Mouse (Mus musculus): ENCODE data around the gene Pigz. TPM values are rescaled to one million over a fixed set of nuclear protein-coding genes. Genes with fewer than 3 reads are reported as not detected.

Pigz gene
- polyA plus RNA-seq, 1 experiment from 2014 or later = 1.4 TPM

DNA sequence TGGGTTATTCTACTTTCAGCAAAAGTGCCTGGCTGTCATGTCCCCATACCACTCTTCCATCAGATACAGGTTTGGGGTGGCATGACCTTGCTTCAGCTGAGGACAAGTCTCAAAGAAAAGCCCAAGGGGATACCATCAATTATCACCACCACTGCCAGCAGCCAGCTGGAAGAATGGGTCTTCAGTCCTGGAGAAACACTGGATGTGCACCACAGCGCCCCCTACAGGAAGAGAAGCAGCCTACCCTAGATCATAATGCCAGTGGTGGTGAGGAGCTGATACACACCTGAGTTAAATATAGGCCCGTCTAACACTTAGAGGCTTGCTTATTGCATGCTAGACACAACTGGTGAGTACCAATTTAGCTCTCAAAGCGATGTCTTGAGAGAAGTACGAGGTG, 28.3 kb upstream of the Pigz start:
- no peaks in the 10 kb centered on the region for H3K36me3 ChIP-seq (ENCODE audit: control insufficient read depth, insufficient read depth)
- H3K4me3 ChIP-seq (ENCODE audit: low read length) = no peak overlapping the region
- no peaks in the 10 kb centered on the region; the same call in 1 of the 2 replicates for H3K9me3 ChIP-seq (replicated peaks; ENCODE audit: control insufficient read depth, low read length)
- H3K9ac ChIP-seq (ENCODE audit: low read length) = no peak overlapping the region
- no peak overlapping the region for H3K4me2 ChIP-seq (ENCODE audit: low read depth, low read length)
- peaks cover 14% of the 10 kb centered on the region for H3K4me1 ChIP-seq (ENCODE audit: control insufficient read depth, insufficient read depth, low read length)
- H3K27ac ChIP-seq (ENCODE audit: low read length) = no peak overlapping the region
- WGBS = 65% methylated on average over 4 of the region's 4 CpGs
- H3K27me3 ChIP-seq (ENCODE audit: control insufficient read depth, insufficient read depth, low read length) = no peaks in the 10 kb centered on the region
- no peak for ATAC-seq (replicated peaks; ENCODE audit: extremely low read depth, insufficient read depth, low FRiP score)

DNA sequence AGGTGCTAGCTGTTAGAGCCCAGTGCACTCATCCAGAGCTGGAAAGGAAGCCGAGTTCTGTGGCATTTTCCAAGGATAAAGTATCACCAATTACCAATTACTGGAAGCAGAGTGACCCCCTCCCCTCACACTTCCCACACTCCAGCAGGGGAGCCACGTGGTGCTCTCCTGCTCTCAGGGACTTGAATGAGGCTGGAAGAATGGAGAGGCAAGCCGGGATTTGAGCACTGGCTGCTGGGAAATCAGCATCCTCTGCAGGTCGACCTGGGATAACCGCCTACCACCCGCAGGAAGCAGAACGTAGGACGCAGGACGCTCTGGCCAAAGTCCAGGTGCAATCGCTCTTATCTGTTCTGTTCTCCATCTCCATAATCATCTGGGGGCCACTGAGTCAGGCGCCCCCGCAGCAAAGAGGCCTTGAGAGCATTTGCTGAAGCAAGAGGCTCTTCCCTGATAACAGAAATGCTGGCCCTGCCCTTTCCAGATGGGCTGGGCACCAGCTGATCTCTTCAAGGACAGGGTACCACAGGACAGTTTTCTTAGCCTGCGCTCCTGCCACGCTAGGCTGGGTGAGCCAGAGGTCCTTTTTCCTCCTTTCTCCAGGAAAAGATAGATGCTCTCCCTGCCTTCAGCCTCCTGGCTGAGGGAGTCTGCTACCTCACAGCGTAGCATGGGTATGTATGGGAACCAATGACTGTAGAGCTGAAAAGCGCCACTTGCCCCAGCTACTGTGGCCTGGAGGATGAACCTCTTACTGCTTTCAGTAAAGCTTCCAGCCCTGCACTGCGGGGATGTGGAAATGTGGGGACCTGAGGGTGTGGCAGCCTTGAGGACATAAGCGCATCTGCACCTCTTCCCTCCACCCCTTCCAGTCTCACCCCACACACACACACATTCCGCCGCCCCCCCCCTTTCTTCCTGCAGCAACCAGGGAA, 27.5 kb upstream of the Pigz start:
- no peak for ATAC-seq (replicated peaks; ENCODE audit: extremely low read depth, insufficient read depth, low FRiP score)
- Histone ChIP-seq H3K27me3 (ENCODE audit: control insufficient read depth, insufficient read depth, low read length) (no peaks in the 10 kb centered on the region), H3K4me2 (ENCODE audit: low read depth, low read length) (peak overlapping the region; percentile 72), H3K36me3 (ENCODE audit: control insufficient read depth, insufficient read depth) (no peaks in the 10 kb centered on the region), H3K4me3 (ENCODE audit: low read length) (peak overlapping the region; percentile 49), H3K9ac (ENCODE audit: low read length) (peak overlapping the region; percentile 54), H3K9me3 (replicated peaks; ENCODE audit: control insufficient read depth, low read length) (no peaks in the 10 kb centered on the region), H3K4me1 (ENCODE audit: control insufficient read depth, insufficient read depth, low read length) (peaks cover 14% of the 10 kb centered on the region), H3K27ac (ENCODE audit: low read length) (no peak overlapping the region)
- 27% methylated on average over 19 of the region's 20 CpGs for WGBS

DNA sequence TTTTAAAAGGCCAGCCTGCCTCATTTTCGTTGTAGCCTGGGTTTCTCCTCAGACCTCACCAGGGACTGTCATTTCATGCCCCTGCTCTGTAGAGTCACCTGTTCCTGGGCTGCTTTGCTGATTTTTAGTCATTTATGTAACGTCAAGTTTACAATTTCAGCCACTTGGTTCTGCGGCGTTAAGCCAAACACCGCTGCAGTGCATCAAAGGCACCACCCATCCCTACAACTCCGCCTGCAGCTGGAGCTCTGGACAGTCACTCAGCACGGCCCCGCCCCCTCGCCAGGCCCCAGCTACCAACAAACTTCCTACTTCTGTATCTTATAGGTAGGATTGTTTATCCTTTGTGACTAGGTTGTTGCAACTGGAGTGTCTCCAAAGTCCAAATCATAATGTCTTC, 26.8 kb upstream of the Pigz start:
- H3K4me3 ChIP-seq (ENCODE audit: low read length) = peak overlapping the region; percentile 49
- H3K36me3 ChIP-seq (ENCODE audit: control insufficient read depth, insufficient read depth) = no peaks in the 10 kb centered on the region
- no peak for ATAC-seq (replicated peaks; ENCODE audit: extremely low read depth, insufficient read depth, low FRiP score)
- H3K9me3 ChIP-seq (replicated peaks; ENCODE audit: control insufficient read depth, low read length) = no peaks in the 10 kb centered on the region
- H3K9ac ChIP-seq (ENCODE audit: low read length) = peak overlapping the region; percentile 54
- peaks cover 14% of the 10 kb centered on the region for H3K4me1 ChIP-seq (ENCODE audit: control insufficient read depth, insufficient read depth, low read length)
- peak overlapping the region; percentile 72 for H3K4me2 ChIP-seq (ENCODE audit: low read depth, low read length)
- no peak overlapping the region for H3K27ac ChIP-seq (ENCODE audit: low read length)
- no peaks in the 10 kb centered on the region for H3K27me3 ChIP-seq (ENCODE audit: control insufficient read depth, insufficient read depth, low read length)
- 12% methylated on average over 9 of the region's 9 CpGs for WGBS

DNA sequence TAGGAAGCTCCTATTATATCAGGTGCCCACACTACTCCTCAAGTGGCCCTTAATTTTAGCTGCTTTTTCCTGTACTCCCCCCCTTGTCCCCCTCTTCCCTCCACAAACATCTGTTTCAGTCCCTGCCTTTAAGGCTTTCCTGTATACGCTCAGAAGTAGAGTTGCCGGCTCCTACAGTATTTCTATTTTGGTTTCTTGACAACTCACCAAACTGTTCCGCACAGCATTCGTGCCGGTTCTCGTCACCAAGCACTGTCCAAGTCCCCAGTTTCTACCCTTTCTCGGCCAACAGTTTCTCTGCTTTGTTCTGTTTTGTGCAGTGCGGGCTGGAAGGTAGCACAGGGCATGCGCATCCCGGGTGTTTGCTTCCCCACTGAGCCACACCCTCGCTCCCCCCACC, 24.7 kb upstream of the Pigz start:
- H3K4me3 ChIP-seq (ENCODE audit: low read length) = 0 out of 2 replicates have a peak overlapping the region, but pooled peaks have one; percentile 0
- H3K4me1 ChIP-seq (ENCODE audit: control insufficient read depth, insufficient read depth, low read length) = peaks cover 14% of the 10 kb centered on the region
- H3K4me2 ChIP-seq (ENCODE audit: low read depth, low read length) = peak overlapping the region; percentile 37; the same call in 1 of the 2 replicates
- H3K9me3 ChIP-seq (replicated peaks; ENCODE audit: control insufficient read depth, low read length) = no peaks in the 10 kb centered on the region
- no peaks in the 10 kb centered on the region for H3K36me3 ChIP-seq (ENCODE audit: control insufficient read depth, insufficient read depth)
- ATAC-seq (replicated peaks; ENCODE audit: extremely low read depth, insufficient read depth, low FRiP score) = no peak
- WGBS = 47% methylated on average over 11 of the region's 11 CpGs
- H3K27me3 ChIP-seq (ENCODE audit: control insufficient read depth, insufficient read depth, low read length) = no peaks in the 10 kb centered on the region
- no peak overlapping the region for H3K9ac ChIP-seq (ENCODE audit: low read length)
- no peak overlapping the region for H3K27ac ChIP-seq (ENCODE audit: low read length)

DNA sequence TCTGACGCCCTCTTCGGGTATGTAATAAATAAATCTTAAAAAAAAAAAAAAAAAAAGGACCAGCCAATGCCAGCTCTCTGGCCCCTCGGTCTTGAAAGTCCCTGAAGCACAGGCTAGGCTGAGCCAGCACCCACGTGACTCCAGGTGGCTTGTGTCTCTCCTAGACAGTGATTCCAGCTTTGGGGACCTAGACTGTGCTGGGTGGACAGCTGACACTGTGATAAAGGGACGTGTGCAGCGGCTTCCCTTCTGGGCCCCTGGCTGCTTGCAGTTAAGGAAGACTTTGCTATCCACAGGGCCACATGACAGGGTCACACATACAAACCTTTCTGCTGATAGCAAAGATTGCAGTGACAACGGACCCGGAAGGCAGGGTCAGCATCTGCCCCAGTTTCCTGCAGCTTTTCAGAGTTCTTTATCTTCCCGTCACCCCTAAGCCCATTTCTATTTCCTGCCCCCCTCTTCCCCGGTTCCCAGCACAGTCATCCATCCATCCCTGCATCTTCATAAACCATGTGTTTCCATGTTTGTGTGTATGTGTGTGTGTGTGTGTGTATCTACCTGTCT, 23.3 kb upstream of the Pigz start:
- Histone ChIP-seq H3K9ac (ENCODE audit: low read length) (no peak overlapping the region), H3K27me3 (ENCODE audit: control insufficient read depth, insufficient read depth, low read length) (no peaks in the 10 kb centered on the region), H3K4me2 (ENCODE audit: low read depth, low read length) (no peak overlapping the region), H3K4me3 (ENCODE audit: low read length) (no peak overlapping the region), H3K9me3 (replicated peaks; ENCODE audit: control insufficient read depth, low read length) (no peaks in the 10 kb centered on the region), H3K27ac (ENCODE audit: low read length) (no peak overlapping the region), H3K4me1 (ENCODE audit: control insufficient read depth, insufficient read depth, low read length) (peaks cover 14% of the 10 kb centered on the region), H3K36me3 (ENCODE audit: control insufficient read depth, insufficient read depth) (no peaks in the 10 kb centered on the region)
- no peak for ATAC-seq (replicated peaks; ENCODE audit: extremely low read depth, insufficient read depth, low FRiP score)
- 49% methylated on average over 10 of the region's 10 CpGs for WGBS

DNA sequence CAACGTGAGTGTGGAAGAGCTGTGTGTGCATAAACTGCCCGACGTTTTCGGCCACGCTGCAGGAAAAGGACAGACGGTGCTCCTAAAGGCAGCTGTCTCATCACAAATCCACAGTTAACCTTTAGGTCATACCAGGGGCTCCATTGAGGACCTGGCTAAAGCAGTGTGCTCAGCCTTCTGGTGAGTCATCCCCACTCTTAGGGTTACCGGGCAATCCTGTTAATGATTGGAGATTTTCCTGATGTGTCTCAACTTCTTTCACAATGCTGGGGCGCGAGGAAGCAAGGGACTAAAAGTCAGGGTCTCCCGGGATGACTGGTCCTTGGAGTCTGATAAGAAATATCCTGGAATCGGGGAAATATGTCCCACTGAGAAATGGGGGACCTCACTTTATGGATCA, 15.9 kb upstream of the Pigz start:
- Histone ChIP-seq H3K27ac (ENCODE audit: low read length) (no peak overlapping the region), H3K27me3 (ENCODE audit: control insufficient read depth, insufficient read depth, low read length) (no peaks in the 10 kb centered on the region; the same call in none of the 2 replicates), H3K36me3 (ENCODE audit: control insufficient read depth, insufficient read depth) (no peaks in the 10 kb centered on the region), H3K9me3 (replicated peaks; ENCODE audit: control insufficient read depth, low read length) (0 out of 2 replicates have a peak, but pooled peaks cover 2% of the 10 kb centered on the region), H3K4me3 (ENCODE audit: low read length) (no peak overlapping the region), H3K9ac (ENCODE audit: low read length) (no peak overlapping the region), H3K4me1 (ENCODE audit: control insufficient read depth, insufficient read depth, low read length) (0 out of 2 replicates have a peak, but pooled peaks cover 2% of the 10 kb centered on the region), H3K4me2 (ENCODE audit: low read depth, low read length) (no peak overlapping the region)
- 66% methylated on average over 11 of the region's 11 CpGs for WGBS
- ATAC-seq (replicated peaks; ENCODE audit: extremely low read depth, insufficient read depth, low FRiP score) = no peak

DNA sequence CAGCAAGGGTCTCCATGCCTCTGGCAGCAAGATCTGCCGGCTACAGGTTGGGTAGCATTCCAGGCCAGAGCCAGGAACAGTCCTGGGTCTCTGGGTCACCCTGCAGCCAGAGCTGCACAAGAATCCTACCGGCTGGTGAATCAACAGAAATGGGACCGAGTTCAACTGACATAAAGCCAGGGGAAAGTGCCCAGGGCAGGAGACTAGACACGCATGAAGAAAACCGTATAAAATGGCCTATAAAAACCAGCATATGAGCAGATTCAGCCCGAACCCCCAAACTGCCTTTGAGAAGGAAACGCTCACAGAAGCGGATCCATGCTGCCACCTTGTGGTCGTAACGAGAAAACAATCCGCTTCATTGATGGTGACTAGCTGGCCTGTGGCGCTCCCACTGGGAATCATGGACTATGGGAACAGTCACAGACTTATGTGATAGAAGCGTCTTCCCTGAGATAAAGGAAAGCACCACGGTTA, 15.4 kb upstream of the Pigz start:
- no peak overlapping the region for H3K27ac ChIP-seq (ENCODE audit: low read length)

DNA sequence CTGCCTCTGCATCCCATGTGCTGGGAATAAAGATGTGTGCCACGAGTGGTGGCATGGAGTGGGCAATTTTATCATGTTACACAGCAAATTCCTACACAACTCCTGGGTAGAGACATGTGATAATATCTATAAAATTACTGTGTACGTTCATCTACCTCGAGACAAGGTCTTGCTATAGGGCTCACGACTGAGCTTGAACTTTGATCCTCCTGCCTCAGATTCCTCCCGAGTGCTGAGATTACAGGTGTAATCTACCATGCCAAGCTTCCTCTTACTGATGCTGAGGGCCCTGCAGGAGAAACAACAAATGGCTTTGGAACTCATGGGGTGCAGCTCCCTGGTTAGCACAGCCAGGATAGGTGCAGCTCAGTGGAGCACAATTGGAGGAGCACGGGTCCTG, 9.3 kb upstream of the Pigz start:
- WGBS = 82% methylated on average over 6 of the region's 6 CpGs
- no peaks in the 10 kb centered on the region for H3K27me3 ChIP-seq (ENCODE audit: control insufficient read depth, insufficient read depth, low read length)
- H3K4me2 ChIP-seq (ENCODE audit: low read depth, low read length) = no peak overlapping the region
- no peak overlapping the region for H3K27ac ChIP-seq (ENCODE audit: low read length)
- no peak overlapping the region for H3K4me3 ChIP-seq (ENCODE audit: low read length)
- H3K9ac ChIP-seq (ENCODE audit: low read length) = no peak overlapping the region
- H3K9me3 ChIP-seq (replicated peaks; ENCODE audit: control insufficient read depth, low read length) = 0 out of 2 replicates have a peak, but pooled peaks cover 2% of the 10 kb centered on the region
- H3K4me1 ChIP-seq (ENCODE audit: control insufficient read depth, insufficient read depth, low read length) = peaks cover 3% of the 10 kb centered on the region; the same call in 1 of the 2 replicates
- no peak for ATAC-seq (replicated peaks; ENCODE audit: extremely low read depth, insufficient read depth, low FRiP score)
- no peaks in the 10 kb centered on the region for H3K36me3 ChIP-seq (ENCODE audit: control insufficient read depth, insufficient read depth)

More for the DNA sequence above, 15.4 kb upstream of the Pigz start:
- Histone ChIP-seq H3K36me3 (ENCODE audit: control insufficient read depth, insufficient read depth) (no peaks in the 10 kb centered on the region), H3K4me1 (ENCODE audit: control insufficient read depth, insufficient read depth, low read length) (0 out of 2 replicates have a peak, but pooled peaks cover 2% of the 10 kb centered on the region), H3K4me2 (ENCODE audit: low read depth, low read length) (peak overlapping the region; percentile 59), H3K9ac (ENCODE audit: low read length) (0 out of 2 replicates have a peak overlapping the region, but pooled peaks have one; percentile 38), H3K4me3 (ENCODE audit: low read length) (peak overlapping the region; percentile 37), H3K9me3 (replicated peaks; ENCODE audit: control insufficient read depth, low read length) (0 out of 2 replicates have a peak, but pooled peaks cover 2% of the 10 kb centered on the region), H3K27me3 (ENCODE audit: control insufficient read depth, insufficient read depth, low read length) (no peaks in the 10 kb centered on the region; the same call in none of the 2 replicates)
- 3% methylated on average over 14 of the region's 14 CpGs for WGBS
- no peak for ATAC-seq (replicated peaks; ENCODE audit: extremely low read depth, insufficient read depth, low FRiP score)

DNA sequence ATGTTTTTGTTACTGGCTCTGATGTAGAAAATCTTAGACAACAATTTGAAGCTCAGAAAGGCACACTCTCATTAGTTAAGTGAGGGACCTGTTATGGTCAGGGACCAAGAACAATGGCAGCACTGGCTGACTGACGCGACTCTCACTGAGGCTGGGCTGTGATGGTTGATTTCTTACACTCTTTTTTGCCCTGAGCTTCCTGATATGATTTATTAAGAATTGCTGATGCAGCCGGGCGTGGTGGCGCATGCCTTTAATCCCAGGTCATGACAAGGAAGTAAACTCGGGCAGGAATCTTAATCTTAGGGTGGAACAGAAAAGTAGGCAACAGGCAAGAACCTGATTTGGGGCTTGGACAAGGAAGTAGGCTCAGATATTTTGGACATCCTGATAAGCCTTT, 7.6 kb upstream of the Pigz start:
- no peak for ATAC-seq (replicated peaks; ENCODE audit: extremely low read depth, insufficient read depth, low FRiP score)
- H3K27ac ChIP-seq (ENCODE audit: low read length) = no peak overlapping the region
- H3K4me1 ChIP-seq (ENCODE audit: control insufficient read depth, insufficient read depth, low read length) = peaks cover 3% of the 10 kb centered on the region; the same call in 1 of the 2 replicates
- no peak overlapping the region for H3K4me3 ChIP-seq (ENCODE audit: low read length)
- H3K27me3 ChIP-seq (ENCODE audit: control insufficient read depth, insufficient read depth, low read length) = no peaks in the 10 kb centered on the region
- 0 out of 2 replicates have a peak, but pooled peaks cover 2% of the 10 kb centered on the region for H3K9me3 ChIP-seq (replicated peaks; ENCODE audit: control insufficient read depth, low read length)
- no peaks in the 10 kb centered on the region for H3K36me3 ChIP-seq (ENCODE audit: control insufficient read depth, insufficient read depth)
- no peak overlapping the region for H3K4me2 ChIP-seq (ENCODE audit: low read depth, low read length)
- WGBS = 82% methylated on average over 6 of the region's 6 CpGs
- no peak overlapping the region for H3K9ac ChIP-seq (ENCODE audit: low read length)

Data from heart, embryonic 16.5 days (tissue).